Mouse (Mus musculus) adrenal gland, postnatal 4 days (tissue): ENCODE results near the gene Hoxa9. TPM values are rescaled to one million over a fixed set of nuclear protein-coding genes. Genes with fewer than 3 reads are reported as not detected.

Source experiments
- DNase-seq, 2 experiments: peaks; one replicate each; pipeline ENCODE4 v3.0.0; 2021 to 2022; ENCODE audit warnings: low spot score in 2 of 2, mixed read lengths in 2 of 2
- total RNA-seq, 2 experiments: library from RNA; stranded (reverse); gene quantifications; 2 replicates each; pipeline ENCODE4 v1.2.3; 2021

The Hoxa9 gene
- total RNA-seq, 2 experiments from 2014 or later: 4.5 to 14.6 TPM

DNA sequence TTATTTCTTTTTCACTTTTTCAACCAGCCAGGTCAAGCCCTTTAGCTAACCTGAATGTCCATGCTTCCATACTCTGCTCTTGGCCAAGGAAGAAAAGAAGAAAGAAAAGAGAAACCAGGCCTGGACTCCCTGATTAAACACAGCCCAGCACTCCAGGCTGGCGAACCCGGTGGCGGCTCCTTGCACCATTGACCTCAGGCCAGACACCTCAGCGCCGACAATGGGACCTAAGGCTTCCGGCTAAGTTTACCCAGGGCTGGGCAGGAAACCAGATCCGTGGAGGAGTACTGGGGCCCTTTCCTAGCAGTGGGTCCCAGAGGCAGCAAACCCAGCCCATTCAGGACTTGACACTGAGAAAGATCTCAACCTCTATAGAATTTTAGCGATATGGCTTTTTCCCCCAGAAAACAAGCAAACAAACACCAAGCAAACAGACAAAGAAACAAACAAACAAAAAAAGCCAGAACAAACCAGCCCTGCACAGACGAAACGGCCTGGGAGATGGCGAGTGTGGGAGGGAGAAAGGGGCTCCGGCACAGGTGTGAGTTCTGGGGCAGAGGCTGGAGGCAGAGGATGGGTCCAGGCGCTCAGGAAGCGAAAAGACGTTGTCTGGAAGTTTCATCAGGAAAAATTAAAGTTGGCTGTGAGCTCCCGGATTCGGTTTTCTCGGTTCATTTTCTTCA is 1.1 kb upstream of the Hoxa9 start:
- no peak for DNase-seq

DNA sequence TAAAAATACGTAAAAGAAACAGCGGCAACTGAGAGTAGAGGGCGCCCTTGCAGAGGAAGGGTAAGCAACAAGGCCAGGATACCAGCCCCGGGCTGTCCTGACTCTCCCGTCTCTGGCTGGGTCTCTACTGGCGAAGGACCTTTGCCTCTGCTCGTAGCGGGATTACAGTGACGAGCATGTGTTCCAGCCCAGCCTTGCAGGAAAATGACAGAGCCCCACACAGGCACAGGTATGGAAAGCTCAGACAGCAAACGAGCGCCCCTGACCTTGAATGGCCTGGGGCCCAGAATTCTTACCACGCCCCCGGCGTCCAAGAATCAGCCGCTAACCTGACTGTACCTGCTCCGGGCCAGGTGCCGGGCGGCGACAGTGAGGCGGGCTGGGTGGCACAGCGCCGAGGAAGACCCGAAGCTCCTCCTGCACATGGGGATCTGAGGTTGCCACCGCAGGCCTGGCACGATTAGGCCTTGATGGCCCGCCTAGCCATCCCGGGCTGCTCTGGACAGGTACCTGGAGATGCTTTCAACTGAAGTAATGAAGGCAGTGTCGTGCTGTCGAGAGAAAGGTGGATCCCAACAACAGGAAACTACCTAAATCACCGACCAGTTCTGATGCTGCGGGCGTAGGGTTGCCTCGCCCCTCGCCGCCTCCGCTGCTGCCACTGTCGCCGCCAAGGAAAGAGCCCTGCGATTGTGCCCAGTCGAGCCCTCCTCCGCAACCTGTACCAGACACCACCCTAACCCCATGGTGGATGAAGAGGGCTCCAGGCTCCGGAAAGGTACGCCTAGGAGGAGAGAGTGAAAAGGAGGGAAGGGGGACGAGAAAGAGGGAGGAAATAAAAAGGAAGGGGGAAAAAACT is 1.1 kb downstream of the Hoxa9 start:
- no peak for DNase-seq

DNA sequence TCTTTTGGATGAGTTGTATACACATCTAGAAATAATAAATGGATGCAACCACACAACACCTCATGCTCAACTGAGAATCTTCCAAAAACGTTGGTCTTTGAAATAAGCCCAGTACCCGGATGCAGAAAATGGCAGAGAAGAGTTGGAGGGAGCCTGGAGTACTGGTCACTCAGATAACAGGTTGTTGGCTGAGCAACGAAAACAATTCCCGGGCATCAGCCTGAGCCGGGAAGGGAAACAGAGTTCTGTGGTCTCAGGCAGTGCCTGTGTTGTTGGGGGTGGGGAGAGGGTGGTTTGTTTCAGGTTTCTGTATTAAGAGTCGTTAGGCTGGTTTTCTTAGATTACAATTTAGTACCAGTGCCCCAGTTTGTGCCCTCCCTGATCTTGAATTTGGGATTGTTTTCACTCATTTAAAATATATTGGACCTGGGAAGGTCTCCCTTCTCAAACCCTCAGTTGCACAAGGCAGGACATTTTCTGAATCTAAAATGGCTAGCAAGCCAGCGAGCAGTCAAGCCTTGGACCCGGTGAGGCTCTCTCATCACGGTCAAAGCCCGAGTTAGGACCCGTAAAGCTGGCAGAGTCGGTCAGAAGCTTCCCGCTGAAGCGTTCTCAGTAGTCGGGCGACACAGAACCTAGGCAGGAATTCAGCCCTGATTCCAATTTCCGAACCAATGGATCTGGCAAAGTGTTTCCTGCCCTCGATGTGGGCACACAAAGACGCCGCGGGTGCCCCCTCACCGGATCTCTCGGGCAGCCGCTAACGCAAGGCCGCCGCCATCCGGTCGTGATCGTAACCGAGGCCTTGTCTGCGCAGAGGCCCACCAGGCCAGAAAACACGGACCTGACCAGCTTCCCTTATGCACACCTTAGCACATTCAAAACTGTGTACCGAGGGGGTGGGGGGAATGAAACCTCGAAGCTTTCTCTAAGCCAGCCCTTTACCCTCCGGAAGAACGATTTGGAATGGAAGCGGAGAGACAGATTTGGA is 2.1 kb downstream of the Hoxa9 start:
- DNase-seq: no peak

DNA sequence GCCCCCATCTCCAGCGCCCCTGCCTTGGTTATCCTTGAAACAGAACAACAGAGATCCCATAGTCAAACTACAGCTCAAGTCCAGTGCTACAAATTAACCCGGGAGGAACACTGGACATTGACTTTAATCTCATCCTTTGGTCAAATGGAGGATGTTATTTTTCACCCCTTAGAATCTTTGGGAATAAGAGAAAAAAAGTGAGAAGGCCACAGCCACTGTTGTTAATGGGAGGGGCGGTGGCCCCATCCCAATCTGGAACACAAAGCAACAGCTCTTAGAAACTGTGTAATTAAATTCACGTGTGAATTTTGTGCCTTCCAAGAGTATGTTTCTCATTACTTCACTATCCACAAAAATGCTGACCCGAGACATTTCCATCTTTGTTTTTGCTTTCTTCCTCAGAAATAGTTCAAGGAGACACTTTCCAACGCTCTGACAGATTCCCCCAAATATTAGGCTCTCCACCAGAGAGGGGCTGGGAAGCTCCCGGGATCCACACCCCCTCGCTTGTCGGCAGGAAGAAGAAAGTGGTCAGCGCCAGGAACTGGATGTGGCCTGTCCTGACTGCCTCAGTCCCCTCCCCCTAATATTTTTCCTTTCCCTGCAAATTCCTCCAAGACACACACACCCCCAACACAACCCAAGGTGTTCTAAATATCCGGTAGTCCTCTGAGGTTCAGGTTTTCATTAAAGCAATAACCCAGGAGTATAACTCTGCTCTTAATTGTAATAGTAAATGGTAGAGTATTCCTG is 3.2 kb downstream of the Hoxa9 start:
- DNase-seq: no peak

DNA sequence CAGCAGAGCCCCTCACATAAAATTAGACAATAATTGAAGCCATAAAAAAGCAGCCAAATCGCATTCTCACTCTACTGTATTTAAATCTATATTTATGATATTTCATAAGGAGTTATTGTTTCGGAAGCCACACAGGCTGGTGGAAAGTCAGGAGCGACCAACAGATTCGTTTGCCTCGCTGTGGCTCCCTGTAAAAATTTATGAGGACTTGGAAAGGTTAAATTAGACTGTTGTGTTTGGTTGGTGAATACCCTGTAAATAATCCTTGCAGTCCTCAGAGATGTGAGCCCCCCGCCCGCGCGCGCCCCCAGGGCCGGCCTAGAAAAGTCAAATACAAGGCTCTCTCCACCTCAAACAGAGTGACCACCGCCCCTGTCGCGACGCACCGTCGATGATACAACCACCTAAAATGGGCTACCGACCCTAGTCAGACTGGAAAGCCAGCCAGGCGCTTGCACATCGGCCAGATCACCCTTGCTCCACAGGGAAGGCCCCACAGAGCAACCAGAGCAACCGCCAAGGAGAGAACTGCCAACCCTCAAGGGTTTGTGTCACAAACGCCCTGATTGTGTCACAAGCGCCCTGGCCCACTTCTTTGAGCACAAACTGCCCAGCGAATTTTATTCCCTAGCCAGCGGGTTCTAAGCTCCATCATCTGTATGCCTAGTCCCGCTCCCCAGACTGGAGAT is 4.2 kb downstream of the Hoxa9 start:
- no peak for DNase-seq

DNA sequence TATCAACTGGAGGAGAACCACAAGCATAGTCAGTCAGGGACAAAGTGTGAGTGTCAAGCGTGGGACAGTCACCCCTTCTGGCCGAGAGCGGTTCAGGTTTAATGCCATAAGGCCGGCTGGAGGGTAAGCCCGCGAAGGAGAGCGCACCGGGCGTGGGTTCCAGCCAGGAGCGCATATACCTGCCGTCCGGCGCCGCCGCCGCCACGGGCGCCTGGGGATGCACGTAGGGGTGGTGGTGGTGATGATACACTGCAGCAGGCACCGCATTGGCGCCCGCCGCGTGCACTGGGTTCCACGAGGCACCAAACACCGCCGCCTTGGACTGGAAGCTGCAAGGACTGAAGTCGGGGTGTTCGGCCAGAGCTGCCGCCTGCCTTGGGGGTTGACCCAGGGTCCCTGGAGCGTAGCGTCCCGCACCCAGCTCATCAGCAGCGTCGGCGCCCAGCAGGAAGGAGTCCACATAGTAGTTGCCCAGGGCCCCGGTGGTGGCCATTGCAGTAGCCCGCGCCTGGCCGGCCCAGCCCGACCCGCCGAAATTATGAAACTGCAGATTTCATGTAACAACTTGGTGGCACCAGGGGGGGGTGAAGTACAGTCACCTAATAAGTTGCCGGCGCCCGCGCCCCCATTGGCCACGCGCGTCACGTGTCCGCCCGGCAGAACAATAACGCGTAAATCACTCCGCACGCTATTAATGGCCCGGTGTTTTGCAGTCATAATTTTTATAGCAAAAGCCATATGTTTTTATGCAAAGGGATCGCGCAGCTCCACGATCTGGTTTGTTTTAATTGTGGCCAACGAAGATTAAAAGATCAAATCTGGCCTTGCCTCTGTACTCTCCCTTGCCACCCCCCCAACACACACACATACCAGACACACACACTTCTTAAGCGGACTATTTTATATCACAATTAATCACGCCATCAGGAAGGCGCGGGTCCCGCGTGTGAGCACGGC is 5.0 kb downstream of the Hoxa9 start:
- no peak for DNase-seq

DNA sequence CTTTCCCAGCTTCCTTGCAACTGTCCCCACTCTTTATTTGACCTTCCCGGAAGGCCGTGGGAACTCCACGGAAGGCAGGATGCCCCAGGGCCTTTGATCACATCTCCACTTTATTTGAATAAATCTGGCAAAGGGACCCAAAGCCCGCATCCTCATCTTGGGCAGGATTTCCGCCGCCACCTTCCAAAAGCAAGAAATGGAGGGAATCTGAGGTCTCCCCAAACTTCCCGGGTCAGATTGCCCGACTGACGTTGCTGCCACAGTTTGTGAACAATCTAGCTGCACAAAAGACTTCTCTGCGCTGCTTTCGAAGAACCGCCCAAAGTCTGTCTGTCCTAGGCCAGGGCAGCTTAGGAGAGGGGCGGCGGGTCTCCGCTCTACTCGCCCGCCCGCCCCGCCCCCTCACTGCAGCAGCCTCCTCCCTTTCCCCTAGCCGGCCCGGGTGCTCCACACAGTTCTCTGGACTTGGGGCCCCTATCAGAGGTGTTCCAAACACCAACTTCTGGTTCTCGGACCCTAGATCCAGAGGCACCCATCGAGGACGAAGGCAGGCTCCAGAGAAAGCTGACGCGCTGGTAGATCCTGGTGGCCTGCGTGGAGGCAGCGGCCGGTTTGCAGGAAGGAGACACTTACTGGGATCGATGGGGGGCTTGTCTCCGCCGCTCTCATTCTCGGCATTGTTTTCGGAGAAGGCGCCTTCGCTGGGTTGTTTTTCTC is 5.8 kb downstream of the Hoxa9 start:
- no peak for DNase-seq

DNA sequence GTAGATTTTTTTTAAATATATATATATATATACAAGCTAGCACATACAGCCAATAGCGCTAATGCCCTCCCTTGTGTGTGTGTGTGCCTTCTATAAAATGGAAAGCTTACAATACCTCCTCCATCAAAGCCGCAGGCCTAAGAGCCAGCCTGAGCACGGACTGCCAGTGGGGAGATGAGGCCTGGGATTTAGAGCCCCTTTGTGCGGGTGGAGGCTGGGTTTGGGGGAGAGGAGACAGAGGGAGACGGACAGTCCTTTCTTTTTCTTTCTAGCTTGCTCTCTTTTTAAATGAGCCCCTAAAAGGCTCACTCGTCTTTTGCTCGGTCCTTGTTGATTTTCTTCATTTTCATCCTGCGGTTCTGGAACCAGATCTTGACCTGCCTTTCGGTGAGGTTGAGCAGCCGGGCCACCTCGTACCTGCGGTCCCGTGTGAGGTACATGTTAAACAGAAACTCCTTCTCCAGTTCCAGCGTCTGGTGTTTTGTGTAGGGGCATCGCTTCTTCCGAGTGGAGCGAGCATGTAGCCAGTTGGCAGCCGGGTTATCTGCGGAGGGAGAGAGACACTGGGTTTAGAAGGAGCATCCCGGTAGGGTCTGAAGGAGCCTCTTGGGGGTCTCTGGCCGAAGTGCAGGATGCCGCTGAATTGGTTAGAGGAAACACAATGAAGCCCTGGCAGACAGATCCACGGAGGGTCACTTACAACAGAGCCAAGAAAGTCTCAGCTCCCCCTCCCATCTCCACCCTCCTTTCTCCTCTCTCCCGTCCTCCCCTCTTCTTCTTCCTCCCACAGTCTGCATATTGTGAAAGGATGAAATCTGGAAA is 6.7 kb downstream of the Hoxa9 start:
- no peak for DNase-seq

DNA sequence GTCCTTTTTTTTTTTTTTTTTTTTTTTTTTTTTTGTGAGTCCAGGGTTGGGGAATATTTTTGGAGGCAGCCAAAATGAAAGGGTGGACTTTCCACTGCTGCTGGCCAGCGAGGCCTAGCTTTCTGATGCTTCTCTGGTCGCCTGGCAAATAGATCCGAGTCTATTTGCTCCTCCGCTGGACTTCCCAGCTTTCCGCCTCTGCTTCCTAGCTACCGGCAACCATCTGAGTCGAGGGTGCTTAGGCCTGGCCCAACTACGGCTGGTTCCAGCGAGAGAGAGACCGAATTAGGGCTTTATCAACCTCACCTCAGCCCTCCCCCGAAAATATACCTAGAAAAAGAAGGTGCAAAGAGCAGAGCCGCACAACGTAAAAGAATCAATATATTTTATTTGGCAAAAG is 8.2 kb downstream of the Hoxa9 start:
- no peak for DNase-seq

DNA sequence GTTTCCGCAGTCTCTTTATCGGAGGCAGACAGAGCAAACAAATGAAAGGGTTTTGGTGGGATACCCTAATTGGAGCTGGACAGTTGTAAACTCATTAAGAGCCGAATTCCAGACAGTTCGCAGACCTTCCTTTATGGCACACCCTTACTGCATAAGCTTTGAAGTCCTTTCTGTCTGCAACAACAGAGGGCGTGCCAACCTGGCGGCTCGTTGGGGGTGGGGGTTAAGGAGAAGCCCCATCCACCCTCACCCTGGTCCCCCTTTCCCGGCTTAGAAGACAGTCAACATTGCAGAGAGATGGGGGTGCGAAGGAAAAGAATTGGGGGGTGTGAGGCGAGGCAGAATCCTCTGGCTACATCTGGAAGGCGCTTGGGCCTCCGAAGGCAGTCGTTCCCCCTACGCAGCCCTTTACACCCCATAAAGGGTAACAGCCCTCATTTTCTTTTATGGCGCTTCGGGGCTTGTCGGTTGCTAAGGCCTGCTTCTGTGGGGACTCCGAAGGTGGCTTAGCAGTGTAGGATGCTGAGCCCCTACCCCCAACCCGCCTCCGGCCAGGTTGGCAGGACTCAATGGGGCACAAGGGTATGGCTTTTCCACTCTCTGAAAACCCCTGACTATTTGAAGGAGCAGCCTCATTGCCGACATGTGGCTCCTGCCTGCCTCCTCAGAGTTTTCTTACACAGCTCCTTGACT is 8.8 kb downstream of the Hoxa9 start:
- no peak for DNase-seq

DNA sequence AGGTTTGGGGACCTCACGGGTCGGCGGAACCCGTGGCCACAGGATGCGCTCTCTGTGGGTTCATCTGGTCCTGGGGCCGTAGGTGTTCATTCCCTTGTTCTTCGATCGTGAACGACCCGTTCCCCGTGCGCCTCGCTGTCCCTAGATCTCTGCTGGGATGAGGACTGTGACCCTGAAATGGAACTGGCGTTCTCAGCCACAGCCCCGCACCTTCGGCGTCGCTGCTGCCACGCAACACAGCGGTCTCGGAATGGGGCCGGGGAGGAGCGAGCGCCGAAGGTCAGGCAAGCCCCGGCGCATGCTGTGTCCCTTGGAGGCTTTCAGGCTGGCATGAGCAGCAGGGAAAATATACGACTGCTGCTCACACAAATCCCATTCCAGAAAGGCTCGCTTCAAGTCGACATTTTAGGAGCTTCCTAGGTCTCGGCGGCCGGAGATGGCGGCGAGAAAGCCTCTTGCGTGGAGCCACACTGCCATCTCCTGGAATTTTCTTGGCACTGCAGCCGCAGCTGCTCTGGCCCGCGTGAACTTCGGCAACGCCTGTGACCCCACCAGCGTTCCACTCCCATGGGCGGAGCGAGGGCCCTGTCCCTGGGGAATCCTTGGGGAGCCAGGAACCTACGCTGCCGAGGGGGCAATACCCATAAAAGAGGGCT is 9.4 kb downstream of the Hoxa9 start, which contains the start of gene Hoxa7:
TSS of gene Hoxa7 (minus strand) at position 518 of the 656 bp plus-strand sequence.
- DNase-seq: peak; percentile 76 to 80

DNA sequence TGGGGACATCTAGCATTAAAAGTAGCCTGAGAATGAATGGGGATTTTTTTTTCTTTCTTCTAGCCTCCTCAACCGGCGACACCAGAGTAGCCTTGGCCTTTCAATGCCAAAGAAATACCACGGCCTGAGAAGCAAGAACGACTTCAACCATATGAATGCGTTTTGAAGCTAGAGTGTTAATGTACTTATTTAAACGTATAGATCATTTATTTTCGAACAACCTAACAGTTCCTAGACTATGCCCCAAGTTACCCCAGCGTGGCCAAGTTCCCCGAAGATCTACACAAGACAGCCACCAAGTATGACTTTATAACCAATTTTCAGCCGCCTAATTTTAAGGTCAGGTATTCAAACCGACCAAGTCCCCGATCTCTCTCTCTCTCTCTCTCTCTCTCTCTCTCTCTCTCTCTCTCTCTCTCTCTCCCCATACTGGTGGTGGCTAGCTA is 10.0 kb downstream of the Hoxa9 start:
- DNase-seq: no peak

DNA sequence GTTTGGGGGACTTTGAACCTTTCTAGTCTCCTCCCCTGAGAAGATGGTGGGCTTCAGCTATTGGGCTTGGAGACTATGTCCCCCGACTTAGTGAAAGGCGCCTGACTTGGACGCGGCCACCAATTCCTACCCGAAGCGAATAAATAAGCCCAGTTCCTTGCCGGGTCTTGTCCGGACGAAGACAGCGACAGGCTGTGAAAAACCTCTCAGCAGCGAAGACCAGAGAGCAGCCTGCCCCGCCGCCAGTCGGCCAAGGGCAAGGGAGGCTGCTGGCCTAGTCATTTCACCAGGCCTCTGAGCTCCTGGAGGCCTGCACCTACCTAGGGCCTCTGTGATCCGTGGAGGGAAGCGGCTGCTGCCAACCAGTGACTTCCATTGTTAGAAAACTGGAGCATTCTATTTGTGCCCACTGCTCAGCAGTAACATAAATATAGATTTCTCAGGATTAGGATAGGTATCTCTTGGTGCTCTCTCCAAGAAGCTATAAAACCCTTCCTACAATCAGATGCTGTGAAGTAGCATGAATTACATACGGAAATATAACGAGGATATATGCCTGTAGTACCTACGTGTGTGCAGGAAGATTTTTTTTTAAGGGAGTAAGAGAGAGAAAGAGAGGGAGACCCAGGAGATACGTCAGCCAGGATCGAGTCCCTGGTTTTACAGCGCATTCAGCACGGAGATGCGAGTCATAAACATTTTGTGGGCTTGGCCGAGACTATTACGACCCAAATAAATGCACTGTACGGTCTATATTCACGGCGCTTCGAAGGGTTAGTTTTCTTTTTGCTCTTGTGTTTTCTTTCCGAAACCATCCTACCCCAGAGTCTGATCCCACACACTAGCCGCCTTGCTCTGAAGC is 10.7 kb downstream of the Hoxa9 start:
- no peak for DNase-seq

DNA sequence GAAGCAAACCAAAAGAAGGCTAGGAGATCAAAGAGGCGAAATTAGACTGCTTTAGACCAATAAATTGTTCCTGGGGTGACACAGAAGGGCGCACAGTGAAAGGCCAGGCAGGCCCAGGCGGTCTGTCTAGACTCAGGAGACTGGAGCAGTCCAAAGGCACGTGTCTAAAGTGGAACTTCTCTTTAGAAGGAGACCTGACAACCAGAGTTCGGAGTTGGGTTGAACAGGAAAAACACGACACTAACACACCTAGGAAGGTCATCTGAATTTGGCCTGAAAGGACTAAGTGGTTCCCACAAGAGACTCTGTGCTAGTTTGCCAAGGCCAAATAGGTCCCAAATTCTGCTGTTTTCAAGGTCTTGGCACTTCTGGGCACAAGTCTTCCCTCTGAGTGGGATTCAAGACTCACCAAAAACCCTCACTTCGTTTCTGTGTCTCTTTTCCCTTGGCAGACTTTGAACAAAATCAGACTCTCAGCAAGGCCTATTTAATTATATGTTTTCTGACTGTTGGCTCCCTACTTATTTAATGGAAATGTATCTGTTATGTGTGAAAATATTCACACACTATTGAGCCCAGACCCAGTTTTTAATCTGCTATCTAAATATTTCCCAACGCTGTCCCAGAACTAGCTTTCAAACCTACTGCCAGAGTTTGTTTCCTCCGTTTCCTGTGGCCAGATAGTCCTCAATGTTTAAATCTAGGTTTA is 11.5 kb downstream of the Hoxa9 start:
- no peak for DNase-seq
